Mouse (Mus musculus) megakaryocyte, embryonic 14.5 days (primary cell): ENCODE results near the gene Foxr1.

Experiments
- FLI1 ChIP-seq: IDR thresholded peaks from 2 replicates; pipeline ENCODE4 v1.6.1; 2012; ENCODE audit warnings: low read length, inconsistent platforms, mixed read lengths
- GATA1 ChIP-seq: IDR thresholded peaks from 3 replicates; pipeline ENCODE4 v1.6.1; 2012; ENCODE audit warnings: mixed read lengths, low read length, inconsistent platforms, borderline replicate concordance

DNA sequence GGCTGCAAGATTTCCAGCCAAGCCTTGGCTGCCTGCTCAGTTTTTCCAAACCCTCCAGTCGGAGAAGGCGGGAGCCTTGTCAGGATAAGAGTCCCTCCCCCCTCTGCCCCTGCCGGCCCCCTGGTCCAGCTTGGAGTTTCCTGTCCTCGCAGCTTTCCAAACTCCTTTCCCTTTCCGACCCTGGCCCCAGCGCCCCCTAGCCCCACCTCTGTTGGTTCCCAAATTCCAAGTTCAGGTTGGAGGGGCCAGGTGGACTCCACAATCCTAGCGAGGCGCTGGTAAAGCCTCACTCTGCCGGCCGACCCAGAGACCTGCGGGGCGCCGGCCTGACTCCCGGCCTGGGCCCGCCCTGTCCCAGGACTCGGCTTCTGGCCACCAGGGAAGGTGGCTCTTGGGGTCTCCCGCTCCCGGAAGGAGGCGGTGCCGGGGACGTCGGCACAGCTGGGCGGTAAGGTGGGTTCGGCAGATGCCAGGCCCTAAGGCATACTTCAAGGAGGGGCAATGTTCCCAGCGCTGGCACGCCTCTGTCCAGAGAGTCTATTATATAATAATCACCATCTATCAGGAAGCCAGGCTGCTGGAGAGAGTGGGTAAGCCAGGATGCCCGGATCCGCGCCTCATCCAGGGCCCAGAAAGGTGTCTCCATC lies 38.1 kb upstream of the Foxr1 start:
- no peak for TF ChIP-seq GATA1
- no peak for TF ChIP-seq FLI1
